Mouse (Mus musculus): ENCODE measurements at regions not wholly inside any gene's neighbourhood (a gene's known extent, or its start where the extent isn't known, plus 50 kb on each side); places are given as distances from the start of the nearest gene placed in this dataset.

DNA sequence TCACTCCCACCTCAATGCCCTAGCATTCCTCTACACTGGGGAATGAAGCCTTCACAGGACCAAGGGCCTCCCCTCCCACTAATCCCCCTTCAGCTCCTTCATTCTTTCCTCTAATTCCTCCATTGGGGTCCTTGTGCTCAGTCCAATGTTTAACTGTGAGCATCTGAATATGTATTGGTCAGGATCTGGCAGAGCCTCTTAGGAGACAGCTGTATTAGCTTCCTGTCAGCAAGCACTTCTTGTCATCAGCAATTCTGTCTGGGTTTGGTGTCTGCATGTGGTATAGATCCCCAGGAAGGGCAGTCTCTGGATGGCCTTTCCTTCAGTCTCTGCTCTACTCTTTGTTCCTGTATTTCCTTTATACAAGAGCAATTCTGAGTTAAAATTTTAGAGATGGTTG, 426.8 kb upstream of the 2610001J05Rik start:
- Histone ChIP-seq H3K27ac (no peak overlapping the region), H3K9me3 (no peaks in the 10 kb centered on the region), H3K4me2 (replicated peaks) (no peak overlapping the region), H3K4me1 (no peaks in the 10 kb centered on the region), H3K36me3 (no peaks in the 10 kb centered on the region), H3K4me3 (no peak overlapping the region), H3K9ac (no peak overlapping the region), H3K27me3 (no peaks in the 10 kb centered on the region)
- no peak for ATAC-seq (ENCODE audit: low FRiP score, low read depth)

DNA sequence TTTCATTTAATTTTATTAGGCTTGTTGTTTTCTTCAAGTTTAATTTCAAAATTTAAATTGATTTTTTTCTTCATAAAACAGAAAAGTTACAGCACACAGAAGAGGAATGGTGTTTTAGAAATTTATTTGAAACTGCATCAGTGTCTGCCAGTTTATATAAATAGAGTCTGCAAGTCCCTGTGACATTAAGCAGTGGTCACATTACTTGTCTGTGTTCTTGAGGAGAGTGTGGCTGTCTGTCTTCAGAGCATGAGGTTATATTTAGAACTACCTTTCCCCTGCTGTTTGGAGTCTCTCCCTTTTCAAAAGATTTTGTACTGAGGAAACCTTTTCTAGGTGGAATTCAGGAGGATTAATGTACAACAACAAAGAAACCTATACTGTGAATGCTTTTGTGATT, 426.1 kb upstream of the 2610001J05Rik start:
- Histone ChIP-seq H3K9ac (no peak overlapping the region), H3K4me1 (no peaks in the 10 kb centered on the region)
- ATAC-seq (ENCODE audit: low FRiP score, low read depth) = no peak

DNA sequence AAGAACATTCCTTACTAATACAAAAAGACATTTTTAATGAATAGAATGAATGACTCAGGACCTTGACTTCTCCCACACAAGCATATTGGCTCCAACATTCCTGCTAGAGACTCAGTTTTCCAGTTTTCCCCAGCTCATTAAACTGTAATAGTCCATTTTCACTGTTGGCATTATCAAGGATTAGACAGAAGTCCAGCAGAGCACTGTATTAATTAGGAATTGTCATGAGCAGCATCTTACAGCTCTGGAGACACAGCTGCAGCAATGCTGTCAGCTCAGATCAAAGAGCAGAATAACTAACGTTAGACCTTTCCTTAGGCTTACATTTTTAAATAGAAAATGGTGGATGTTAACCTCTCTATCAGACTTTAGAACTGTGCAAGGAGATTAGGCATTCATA, 419.5 kb upstream of the 2610001J05Rik start:
- no peaks in the 10 kb centered on the region for H3K27me3 ChIP-seq
- no peak overlapping the region for H3K4me3 ChIP-seq
- no peaks in the 10 kb centered on the region for H3K36me3 ChIP-seq
- WGBS = 48% methylated on average over 1 of the region's 1 CpGs
- no peak for ATAC-seq (ENCODE audit: low FRiP score, low read depth)
- H3K4me2 ChIP-seq (replicated peaks) = no peak overlapping the region
- no peaks in the 10 kb centered on the region for H3K4me1 ChIP-seq
- no peak overlapping the region for H3K9ac ChIP-seq
- H3K27ac ChIP-seq = no peak overlapping the region
- H3K9me3 ChIP-seq = no peaks in the 10 kb centered on the region

More for the DNA sequence above, 426.1 kb upstream of the 2610001J05Rik start:
- H3K36me3 ChIP-seq = no peaks in the 10 kb centered on the region
- no peak overlapping the region for H3K4me2 ChIP-seq (replicated peaks)
- H3K27me3 ChIP-seq = no peaks in the 10 kb centered on the region
- no peak overlapping the region for H3K4me3 ChIP-seq
- H3K27ac ChIP-seq = no peak overlapping the region
- no peaks in the 10 kb centered on the region for H3K9me3 ChIP-seq

DNA sequence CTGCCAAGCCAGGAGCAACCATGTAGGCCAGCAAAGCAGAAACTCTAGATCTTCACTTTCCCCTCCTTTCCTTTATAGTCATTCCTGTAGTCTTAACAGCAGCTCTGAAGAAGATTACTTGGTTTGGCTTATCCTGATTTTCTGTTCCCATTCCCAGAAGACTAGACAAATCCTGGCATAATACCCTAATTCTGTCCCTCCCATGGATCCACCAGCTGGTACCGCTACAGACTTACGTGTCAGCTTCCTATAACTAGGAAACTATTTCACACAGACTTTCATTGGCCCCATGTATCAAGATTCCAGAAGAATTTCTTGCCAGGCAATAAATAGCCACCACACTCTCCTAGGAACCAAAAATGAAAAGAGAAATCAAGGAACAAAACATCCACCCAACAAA, 410.2 kb upstream of the 2610001J05Rik start:
- H3K4me2 ChIP-seq (replicated peaks) = no peak overlapping the region
- no peaks in the 10 kb centered on the region for H3K4me1 ChIP-seq
- no peaks in the 10 kb centered on the region for H3K36me3 ChIP-seq
- 94% methylated on average over 2 of the region's 2 CpGs for WGBS
- no peaks in the 10 kb centered on the region for H3K27me3 ChIP-seq
- H3K9ac ChIP-seq = no peak overlapping the region
- no peaks in the 10 kb centered on the region for H3K9me3 ChIP-seq
- no peak for ATAC-seq (ENCODE audit: low FRiP score, low read depth)
- no peak overlapping the region for H3K4me3 ChIP-seq
- no peak overlapping the region for H3K27ac ChIP-seq

DNA sequence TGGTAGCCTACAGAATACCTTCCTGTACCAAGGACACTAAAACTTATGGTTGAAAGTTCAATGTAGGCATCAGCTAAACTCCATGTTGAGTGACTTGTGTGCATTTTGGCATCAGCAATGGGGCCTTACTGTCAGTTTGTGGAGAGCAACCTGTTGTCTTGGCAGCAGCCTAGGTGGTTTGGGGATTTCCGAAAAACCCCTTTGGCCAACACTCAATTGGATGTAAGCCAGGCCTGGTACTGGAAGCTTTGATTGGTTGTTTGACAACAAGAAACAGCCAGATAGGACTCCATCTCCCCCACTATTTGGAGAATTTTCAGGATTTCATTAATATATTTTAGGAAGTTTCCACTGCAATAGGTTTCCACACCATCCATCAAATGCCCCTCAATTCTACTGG, 390.6 kb upstream of the 2610001J05Rik start:
- Histone ChIP-seq H3K9me3 (no peaks in the 10 kb centered on the region), H3K27me3 (no peaks in the 10 kb centered on the region), H3K36me3 (no peaks in the 10 kb centered on the region), H3K9ac (no peak overlapping the region), H3K4me3 (no peak overlapping the region), H3K4me2 (replicated peaks) (no peak overlapping the region), H3K4me1 (no peaks in the 10 kb centered on the region), H3K27ac (no peak overlapping the region)
- WGBS = 87% methylated on average over 1 of the region's 1 CpGs
- ATAC-seq (ENCODE audit: low FRiP score, low read depth) = no peak

DNA sequence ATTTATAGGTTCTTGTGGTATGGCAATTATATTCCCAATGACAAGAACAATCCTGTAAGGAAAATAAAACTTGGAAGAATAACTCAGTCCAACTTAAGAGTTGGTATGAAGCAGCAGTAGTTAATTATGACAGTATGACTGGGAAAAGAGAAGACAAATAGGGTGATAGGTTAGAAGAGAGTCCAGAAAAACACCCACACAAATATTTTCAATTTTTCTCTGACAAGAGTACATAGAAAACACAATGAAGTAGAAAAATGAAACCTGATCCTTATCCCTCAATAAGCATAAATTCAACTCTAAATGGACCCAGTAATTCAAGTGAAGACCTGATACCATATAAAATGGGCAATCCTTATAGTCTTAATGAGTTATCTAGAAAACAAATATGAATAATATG, 369.0 kb upstream of the 2610001J05Rik start:
- Histone ChIP-seq H3K9me3 (no peaks in the 10 kb centered on the region), H3K27me3 (no peaks in the 10 kb centered on the region), H3K27ac (no peak overlapping the region), H3K36me3 (no peaks in the 10 kb centered on the region), H3K4me1 (no peaks in the 10 kb centered on the region), H3K4me2 (replicated peaks) (no peak overlapping the region), H3K9ac (no peak overlapping the region), H3K4me3 (no peak overlapping the region)
- no peak for ATAC-seq (ENCODE audit: low FRiP score, low read depth)

DNA sequence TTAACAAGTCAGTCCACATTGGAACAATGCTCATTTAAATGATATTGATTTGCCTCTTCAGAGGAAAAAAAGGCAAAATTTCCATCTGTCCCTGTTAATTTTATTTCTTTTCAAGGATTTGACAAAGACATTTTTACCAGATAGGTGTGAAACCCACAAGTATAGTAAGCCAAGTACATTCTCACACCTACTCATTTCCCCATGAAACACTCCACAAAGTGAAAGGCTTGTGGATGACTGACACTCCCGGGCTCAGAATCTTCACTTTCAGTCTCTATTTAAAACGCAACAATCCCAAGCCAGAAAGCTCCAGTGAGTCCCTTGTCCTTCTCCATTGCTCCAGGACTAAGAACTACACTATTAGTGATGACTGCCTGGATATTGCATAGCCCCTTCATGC, 367.8 kb upstream of the 2610001J05Rik start:
- Histone ChIP-seq H3K4me3 (no peak overlapping the region), H3K27ac (no peak overlapping the region), H3K9ac (no peak overlapping the region), H3K9me3 (no peaks in the 10 kb centered on the region), H3K27me3 (no peaks in the 10 kb centered on the region), H3K4me1 (no peaks in the 10 kb centered on the region), H3K36me3 (no peaks in the 10 kb centered on the region), H3K4me2 (replicated peaks) (no peak overlapping the region)
- ATAC-seq (ENCODE audit: low FRiP score, low read depth) = no peak
- 77% methylated on average over 2 of the region's 2 CpGs for WGBS

DNA sequence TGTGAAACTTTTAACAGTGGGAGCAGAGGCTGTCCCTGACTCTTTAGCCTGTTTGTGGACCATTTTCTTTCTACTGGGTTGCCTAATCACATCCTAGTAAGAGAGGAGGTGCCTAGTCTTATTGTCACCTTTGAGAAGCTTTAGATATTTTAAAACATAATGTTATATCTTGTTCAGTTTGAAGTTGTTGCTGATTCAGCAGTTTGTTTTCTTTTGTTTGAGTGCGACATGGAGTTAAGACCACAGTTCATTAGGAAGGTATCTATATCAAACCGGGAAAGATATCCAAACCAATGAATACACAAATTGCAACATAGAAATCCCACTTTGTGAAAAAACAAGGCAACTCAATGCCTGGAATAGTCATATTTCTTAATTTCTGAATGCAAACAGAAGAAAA, 359.5 kb upstream of the 2610001J05Rik start:
- Histone ChIP-seq H3K27ac (no peak overlapping the region), H3K4me2 (replicated peaks) (no peak overlapping the region), H3K4me1 (no peaks in the 10 kb centered on the region), H3K9ac (no peak overlapping the region), H3K4me3 (no peak overlapping the region), H3K27me3 (no peaks in the 10 kb centered on the region), H3K36me3 (no peaks in the 10 kb centered on the region), H3K9me3 (no peaks in the 10 kb centered on the region)
- 89% methylated on average over 2 of the region's 2 CpGs for WGBS
- no peak for ATAC-seq (ENCODE audit: low FRiP score, low read depth)

DNA sequence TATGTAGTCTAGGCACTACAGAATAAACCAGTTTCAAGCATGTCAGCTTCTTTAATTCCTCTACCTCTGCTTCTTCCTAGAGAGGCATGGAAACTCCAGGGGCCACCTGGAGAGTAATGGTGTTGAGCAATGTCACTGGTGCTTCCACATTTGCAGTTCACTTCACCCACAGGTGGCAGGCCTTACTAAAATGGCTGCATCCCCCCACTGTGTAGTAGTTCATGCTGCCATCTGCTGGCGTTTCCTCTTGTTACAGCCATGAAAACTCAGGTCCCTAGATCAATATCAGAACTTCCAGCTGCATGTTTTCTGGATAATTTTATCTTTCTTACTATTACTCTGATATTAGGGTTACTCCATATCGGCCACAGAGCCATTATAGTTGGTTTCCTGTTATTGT, 336.2 kb upstream of the 2610001J05Rik start:
- Histone ChIP-seq H3K9ac (no peak overlapping the region), H3K9me3 (no peaks in the 10 kb centered on the region), H3K27me3 (no peaks in the 10 kb centered on the region), H3K4me1 (no peaks in the 10 kb centered on the region), H3K4me2 (replicated peaks) (no peak overlapping the region), H3K27ac (no peak overlapping the region), H3K36me3 (no peaks in the 10 kb centered on the region), H3K4me3 (no peak overlapping the region)
- WGBS = 12% methylated on average over 2 of the region's 2 CpGs
- 0 out of 2 replicates have a peak, but pooled peaks have one; percentile 51 for ATAC-seq (ENCODE audit: low FRiP score, low read depth)

DNA sequence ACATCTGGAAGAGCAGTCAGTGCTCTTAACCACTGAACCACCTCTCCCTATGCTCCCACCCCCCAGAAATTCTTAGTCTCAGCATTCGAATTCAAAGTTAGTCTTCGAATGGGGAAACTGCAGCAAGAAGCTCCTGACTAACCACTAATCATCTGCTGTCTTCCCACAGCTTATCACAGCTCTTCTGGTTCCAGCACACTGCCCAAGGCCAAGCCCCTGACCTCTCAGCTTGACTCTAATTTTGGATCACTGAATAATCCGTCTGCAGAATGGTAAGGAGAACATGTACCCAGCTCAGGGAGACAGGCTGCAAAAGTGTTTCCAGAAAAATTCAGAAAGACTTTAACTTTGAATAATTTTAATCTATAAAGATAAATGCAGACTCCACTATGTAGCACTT, 325.8 kb upstream of the 2610001J05Rik start:
- no peak for ATAC-seq (ENCODE audit: low FRiP score, low read depth)
- Histone ChIP-seq H3K36me3 (no peaks in the 10 kb centered on the region), H3K4me1 (no peaks in the 10 kb centered on the region), H3K27ac (no peak overlapping the region), H3K27me3 (no peaks in the 10 kb centered on the region), H3K4me2 (replicated peaks) (no peak overlapping the region), H3K9me3 (no peaks in the 10 kb centered on the region), H3K4me3 (no peak overlapping the region), H3K9ac (no peak overlapping the region)
- WGBS = 70% methylated on average over 3 of the region's 3 CpGs

DNA sequence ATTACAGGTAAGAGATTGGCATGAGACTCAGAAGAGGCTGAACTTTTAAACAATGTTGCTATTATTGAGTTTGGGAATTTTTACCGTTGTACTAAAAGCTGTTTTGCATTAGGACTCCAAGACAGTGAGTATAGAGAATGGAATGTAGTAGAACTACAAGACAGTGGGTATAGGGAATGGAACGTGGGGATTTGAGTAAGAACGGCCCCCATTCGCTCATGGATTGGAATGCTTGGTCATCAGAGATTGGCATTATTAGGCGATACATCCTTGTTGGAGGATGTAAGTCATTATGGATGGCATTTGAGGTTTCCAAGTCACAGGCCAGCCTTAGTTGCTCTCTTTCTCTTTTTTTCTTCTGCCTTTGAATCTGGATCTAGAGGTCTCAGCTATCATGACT, 324.0 kb upstream of the 2610001J05Rik start:
- H3K36me3 ChIP-seq = no peaks in the 10 kb centered on the region
- H3K9ac ChIP-seq = no peak overlapping the region
- ATAC-seq (ENCODE audit: low FRiP score, low read depth) = no peak
- H3K9me3 ChIP-seq = no peaks in the 10 kb centered on the region
- H3K27ac ChIP-seq = no peak overlapping the region
- no peak overlapping the region for H3K4me3 ChIP-seq
- no peaks in the 10 kb centered on the region for H3K4me1 ChIP-seq
- 83% methylated on average over 5 of the region's 5 CpGs for WGBS
- H3K27me3 ChIP-seq = no peaks in the 10 kb centered on the region
- no peak overlapping the region for H3K4me2 ChIP-seq (replicated peaks)

DNA sequence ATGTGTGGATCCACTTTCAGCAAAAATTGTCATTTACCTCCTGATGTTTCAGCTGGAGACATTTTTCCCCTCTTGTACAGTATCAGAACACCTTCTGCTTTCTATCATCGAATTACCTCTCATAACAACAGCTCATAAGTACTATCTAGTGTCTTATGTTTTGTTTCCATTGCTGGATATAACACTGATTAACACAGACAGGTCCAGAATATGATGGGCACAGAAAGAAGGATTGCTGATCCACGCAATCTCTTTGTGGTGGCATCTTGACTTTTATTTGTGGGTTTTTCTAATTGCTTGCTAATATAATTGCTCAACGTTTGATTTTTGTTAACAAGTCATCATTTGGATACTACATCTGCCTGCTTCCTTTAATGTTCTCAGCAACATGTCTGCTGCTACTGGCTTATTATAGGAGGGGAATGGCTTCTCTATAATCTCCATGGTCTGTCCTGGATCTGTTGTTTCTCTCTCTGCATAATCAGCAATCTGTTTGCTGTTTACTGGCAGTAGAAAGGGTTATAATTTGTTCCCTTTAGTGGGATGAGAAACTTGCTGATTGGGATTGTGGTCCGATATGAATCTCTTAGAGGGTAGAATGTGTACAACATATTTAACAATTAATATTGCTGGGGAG, 320.2 kb upstream of the 2610001J05Rik start:
- Histone ChIP-seq H3K36me3 (no peaks in the 10 kb centered on the region), H3K4me1 (no peaks in the 10 kb centered on the region), H3K9me3 (no peaks in the 10 kb centered on the region), H3K9ac (no peak overlapping the region), H3K4me2 (replicated peaks) (no peak overlapping the region), H3K4me3 (no peak overlapping the region), H3K27me3 (no peaks in the 10 kb centered on the region), H3K27ac (no peak overlapping the region)
- ATAC-seq (ENCODE audit: low FRiP score, low read depth) = no peak
- WGBS = 77% methylated on average over 4 of the region's 4 CpGs

DNA sequence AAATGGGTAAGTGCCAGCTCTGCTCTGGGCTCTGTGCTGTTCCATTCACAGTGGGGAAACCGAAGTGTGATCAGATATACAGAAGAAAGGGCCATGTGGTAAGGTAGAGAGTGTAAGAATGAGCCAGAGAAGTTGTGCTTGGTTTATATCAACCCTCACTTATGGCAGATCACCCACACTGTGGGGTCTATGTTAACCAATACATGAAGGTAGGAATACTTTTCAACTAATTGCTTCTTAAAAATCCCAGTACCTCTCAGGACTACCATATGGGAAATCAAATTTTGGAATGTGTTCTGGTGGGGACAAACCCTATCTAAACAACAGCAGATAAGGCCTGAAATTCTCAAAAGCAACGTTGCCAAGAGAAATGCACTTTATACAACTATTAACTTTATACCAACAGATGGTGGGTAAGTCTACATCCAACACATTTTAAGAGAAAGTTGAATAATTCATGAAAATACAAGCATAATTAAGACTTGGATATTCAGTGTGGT, 314.7 kb upstream of the 2610001J05Rik start:
- Histone ChIP-seq H3K36me3 (no peaks in the 10 kb centered on the region), H3K27me3 (no peaks in the 10 kb centered on the region), H3K4me2 (replicated peaks) (no peak overlapping the region), H3K4me3 (no peak overlapping the region), H3K4me1 (no peaks in the 10 kb centered on the region), H3K9me3 (no peaks in the 10 kb centered on the region), H3K9ac (no peak overlapping the region), H3K27ac (no peak overlapping the region)
- 67% methylated on average over 2 of the region's 2 CpGs for WGBS
- no peak for ATAC-seq (ENCODE audit: low FRiP score, low read depth)
